Mouse (Mus musculus): ENCODE results near the gene Fntb. TPM values are rescaled to one million over a fixed set of nuclear protein-coding genes. Genes with fewer than 3 reads are reported as not detected.
"Not testable (repeated sequence)": the region's sequence is repeated elsewhere in the genome, so short reads cannot be mapped to it uniquely, and the experiment has no call there.

Fntb gene
- 10 to 100 TPM; 16.5 to 22.9 TPM for polyA plus RNA-seq (2017; shearing (Covaris generic))

GRCm38 (mm10) chr12:76765354-76765851 is at the start of gene Fntb, which contains the start of gene Churc1:
Fntb (plus strand) TSS chr12:76765589.
Churc1 (plus strand) TSS chr12:76765538.
- peak; percentile 96 for ATAC-seq

GRCm38 (mm10) chr12:76718384-76718783 is 47.0 kb upstream of the Fntb start:
- ATAC-seq, result no peak

- no peak for ATAC-seq
These were observed 44.8 kb upstream of the Fntb start for GRCm38 (mm10) chr12:76720572-76720971.

- ATAC-seq, result no peak
These were observed 43.4 kb upstream of the Fntb start for GRCm38 (mm10) chr12:76722026-76722425.

GRCm38 (mm10) chr12:76727955-76728354 is 37.4 kb upstream of the Fntb start:
- ATAC-seq, result no peak

- no peak for ATAC-seq
These were observed 14.4 kb upstream of the Fntb start for GRCm38 (mm10) chr12:76750866-76751459.

- peak; percentile 96 for ATAC-seq
These were observed 12.6 kb upstream of the Fntb start for GRCm38 (mm10) chr12:76752652-76753318.

GRCm38 (mm10) chr12:76765901-76766630 is 677 bp downstream of the Fntb start:
- no peak for ATAC-seq

- ATAC-seq, result no peak
These were observed 5.6 kb downstream of the Fntb start for GRCm38 (mm10) chr12:76770841-76771500.

GRCm38 (mm10) chr12:76771540-76771939 is 6.2 kb downstream of the Fntb start:
- no peak for ATAC-seq

- no peak for ATAC-seq
These were observed 9.3 kb downstream of the Fntb start for GRCm38 (mm10) chr12:76774652-76775051.

GRCm38 (mm10) chr12:76775132-76775531 is 9.7 kb downstream of the Fntb start:
- ATAC-seq, result no peak

- no peak for ATAC-seq
These were observed 11.5 kb downstream of the Fntb start for GRCm38 (mm10) chr12:76776898-76777297.

GRCm38 (mm10) chr12:76777845-76778244 is 12.5 kb downstream of the Fntb start:
- no peak for ATAC-seq

- peak; percentile 94 for ATAC-seq
These were observed 13.1 kb downstream of the Fntb start for GRCm38 (mm10) chr12:76778305-76779083.

- no peak for ATAC-seq
These were observed 14.6 kb downstream of the Fntb start for GRCm38 (mm10) chr12:76779951-76780350.

GRCm38 (mm10) chr12:76780639-76781468 is 15.5 kb downstream of the Fntb start:
- ATAC-seq, result no peak

GRCm38 (mm10) chr12:76784056-76784619 is 18.7 kb downstream of the Fntb start:
- no peak for ATAC-seq

GRCm38 (mm10) chr12:76790446-76791084 is 25.2 kb downstream of the Fntb start:
- ATAC-seq, result no peak

GRCm38 (mm10) chr12:76792540-76792939 is 27.2 kb downstream of the Fntb start:
- not testable (repeated sequence) for ATAC-seq

Data from activated CD4-positive, CD25-positive, alpha-beta regulatory T cell, adult 4 months (primary cell).